Mouse (Mus musculus) thymus, postnatal 10 days (tissue): ENCODE measurements at regions not wholly inside any gene's neighbourhood (a gene's known extent, or its start where the extent isn't known, plus 50 kb on each side); places are given as distances from the start of the nearest gene placed in this dataset.

Experiments
- DNase-seq, 2 experiments: peaks; one replicate each; pipeline ENCODE4 v3.0.0; 2021; ENCODE audit warnings: low spot score in 2 of 2

DNA sequence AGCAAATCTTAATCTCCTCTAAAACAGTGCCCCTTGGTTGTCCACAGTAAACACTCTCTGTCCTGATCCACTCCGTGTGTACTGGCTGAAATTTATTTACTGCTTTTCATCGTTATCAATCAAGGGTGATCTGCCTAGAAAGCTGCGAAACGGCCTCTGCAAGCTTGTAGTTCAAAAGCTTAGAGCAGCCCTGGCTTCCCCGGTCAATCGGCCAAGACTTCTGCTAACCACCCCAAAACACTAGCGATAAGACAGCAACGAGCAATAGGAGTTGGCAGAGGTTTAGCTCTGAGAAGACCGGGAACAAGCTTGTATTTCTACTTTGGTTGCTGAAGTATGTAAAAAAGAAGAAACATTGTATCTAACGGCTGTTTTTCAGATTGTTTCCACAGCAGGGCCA lies 201.8 kb downstream of the Sptssa start:
- DNase-seq: no peak

GRCm38 (mm10) chr12:54453343-54453742 lies 203.0 kb downstream of the Sptssa start:
- no peak for DNase-seq

GRCm38 (mm10) chr12:54450369-54450768 lies 206.0 kb downstream of the Sptssa start:
- no peak for DNase-seq

- no peak for DNase-seq
Measured at GRCm38 (mm10) chr12:54448221-54448620, 208.2 kb downstream of the Sptssa start.

DNA sequence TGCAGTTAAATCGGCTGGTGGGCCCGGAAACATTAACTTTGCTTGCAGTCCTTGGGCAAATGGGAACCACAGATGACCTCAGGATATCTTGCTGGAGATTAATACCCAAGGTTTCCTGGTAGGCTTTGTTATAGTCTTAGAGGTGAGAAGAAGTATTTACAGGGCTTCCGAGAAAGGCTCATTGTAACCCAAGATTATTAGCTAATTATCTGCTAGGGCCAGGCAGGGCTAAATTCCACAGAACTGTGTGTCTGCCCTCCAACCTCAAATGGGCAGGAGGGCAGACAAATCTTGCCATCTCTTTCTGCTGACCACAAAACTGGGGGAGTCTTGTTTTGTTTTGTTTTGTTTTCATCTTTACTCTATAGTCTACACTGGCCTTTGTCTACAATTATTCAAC lies 209.0 kb downstream of the Sptssa start:
- DNase-seq: no peak

DNA sequence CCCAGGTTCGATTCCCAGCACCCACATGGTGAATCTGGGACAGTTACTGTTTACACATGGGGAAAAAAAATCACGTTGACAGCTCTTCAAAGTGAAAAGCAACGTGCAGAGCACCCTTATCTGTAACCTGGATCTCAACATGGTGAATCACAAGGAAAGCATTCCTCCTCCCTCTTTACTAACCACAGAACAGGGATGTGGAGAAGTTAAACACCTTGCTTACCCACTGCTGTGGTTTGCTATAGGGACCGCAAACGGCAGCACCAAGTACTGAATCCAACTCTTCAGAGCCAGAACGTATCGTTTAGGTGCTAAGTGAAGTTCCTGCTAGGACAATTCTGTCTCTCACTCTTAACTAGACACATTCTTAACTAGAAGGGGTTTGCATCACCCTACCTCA lies 210.0 kb downstream of the Sptssa start:
- no peak for DNase-seq

GRCm38 (mm10) chr12:54444416-54444815 lies 212.0 kb downstream of the Sptssa start:
- no peak for DNase-seq

GRCm38 (mm10) chr12:54443285-54443684 lies 213.1 kb downstream of the Sptssa start:
- DNase-seq: no peak

GRCm38 (mm10) chr12:54442408-54442807 lies 214.0 kb downstream of the Sptssa start:
- DNase-seq: no peak

- no peak for DNase-seq
Measured at GRCm38 (mm10) chr12:54440851-54441593, 215.4 kb downstream of the Sptssa start.

DNA sequence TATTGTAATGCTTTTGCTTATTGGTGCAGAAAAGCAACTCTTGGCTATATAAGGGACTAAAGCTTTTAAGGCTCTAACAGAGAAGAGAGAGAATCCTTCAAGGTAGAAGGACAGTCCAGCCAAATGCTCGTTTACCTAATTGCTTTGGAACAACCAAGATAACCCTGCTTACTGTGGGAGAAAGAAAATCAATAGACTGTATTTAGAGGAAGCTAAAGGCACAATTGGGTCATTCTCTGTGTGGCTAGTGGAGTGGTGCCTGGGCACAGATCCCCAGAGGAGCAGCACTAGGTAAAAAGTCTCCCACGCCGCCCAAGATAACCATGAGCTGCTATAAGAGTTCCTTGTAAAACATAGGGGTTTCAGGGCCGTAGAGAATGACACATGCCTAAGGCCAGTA lies 217.6 kb downstream of the Sptssa start:
- DNase-seq: no peak

DNA sequence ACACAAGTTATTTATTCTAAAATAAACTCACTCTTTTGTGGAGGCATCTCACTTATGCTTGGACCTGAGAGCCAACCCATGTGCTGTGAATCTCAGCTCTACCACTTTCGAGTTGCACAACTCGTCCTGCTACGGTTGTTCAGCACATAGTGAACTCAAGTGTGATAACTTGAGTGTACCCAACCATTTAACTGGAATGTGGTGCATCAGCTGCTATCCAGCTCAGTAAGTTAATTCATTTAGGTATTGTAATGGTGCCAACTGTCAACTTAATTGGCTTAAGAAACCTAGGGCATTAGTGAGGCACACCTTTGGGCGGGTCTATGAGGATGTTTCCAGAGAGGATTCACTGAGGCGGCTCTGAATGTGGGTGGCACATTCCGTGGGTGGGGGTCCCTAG lies 221.6 kb upstream of the Egln3 start:
- DNase-seq: no peak

DNA sequence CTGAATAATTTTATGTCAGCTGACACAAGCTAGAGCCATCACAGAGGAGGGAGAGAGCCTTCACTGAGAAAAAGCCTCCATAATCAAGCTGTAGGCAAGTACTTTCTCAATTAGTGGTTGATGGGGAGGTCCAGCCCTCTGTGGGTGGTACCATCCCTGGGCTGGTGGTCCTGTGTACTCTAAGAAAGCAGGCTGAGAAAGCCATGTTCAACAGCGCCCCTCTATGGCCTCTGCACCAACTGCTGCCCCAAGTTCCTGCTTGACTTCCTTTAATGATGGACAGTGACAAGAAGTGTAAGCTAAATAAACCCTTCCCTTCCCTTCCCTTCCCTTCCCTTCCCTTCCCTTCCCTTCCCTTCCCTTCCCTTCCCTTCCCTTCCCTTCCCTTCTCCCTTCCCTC lies 211.2 kb upstream of the Egln3 start:
- no peak for DNase-seq

- DNase-seq: no peak
Measured at GRCm38 (mm10) chr12:54414201-54414600, 210.5 kb upstream of the Egln3 start.

DNA sequence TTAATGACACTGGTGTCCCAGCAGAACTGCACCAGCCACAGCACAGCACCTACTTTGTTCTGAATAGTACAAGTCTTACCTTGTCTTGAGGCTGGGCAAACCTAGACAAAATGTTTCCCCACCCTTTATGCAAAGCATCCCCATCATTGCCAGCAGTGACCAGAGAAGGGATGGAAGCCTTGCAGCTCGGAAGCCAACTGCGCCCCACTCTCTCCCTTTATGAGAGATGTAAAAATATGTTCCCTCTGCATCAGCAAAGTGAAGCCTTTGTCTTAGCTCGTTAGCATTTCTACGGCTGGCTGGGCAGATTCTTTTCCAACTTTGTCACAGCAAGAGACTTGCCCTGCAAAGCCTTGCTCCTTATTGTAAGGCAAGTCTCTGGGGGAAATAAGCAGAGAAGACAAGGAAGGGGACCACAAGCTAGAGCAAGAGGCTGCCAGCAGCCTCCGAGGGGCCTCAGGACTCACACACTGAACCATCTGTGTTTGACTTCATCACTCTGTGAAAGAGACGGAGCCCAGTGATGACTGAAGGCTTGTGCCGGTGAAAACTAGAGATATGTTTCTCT lies 206.5 kb upstream of the Egln3 start:
- DNase-seq: no peak

GRCm38 (mm10) chr12:54408906-54409305 lies 205.2 kb upstream of the Egln3 start:
- no peak for DNase-seq

GRCm38 (mm10) chr12:54407301-54407896 lies 203.7 kb upstream of the Egln3 start:
- no peak for DNase-seq

DNA sequence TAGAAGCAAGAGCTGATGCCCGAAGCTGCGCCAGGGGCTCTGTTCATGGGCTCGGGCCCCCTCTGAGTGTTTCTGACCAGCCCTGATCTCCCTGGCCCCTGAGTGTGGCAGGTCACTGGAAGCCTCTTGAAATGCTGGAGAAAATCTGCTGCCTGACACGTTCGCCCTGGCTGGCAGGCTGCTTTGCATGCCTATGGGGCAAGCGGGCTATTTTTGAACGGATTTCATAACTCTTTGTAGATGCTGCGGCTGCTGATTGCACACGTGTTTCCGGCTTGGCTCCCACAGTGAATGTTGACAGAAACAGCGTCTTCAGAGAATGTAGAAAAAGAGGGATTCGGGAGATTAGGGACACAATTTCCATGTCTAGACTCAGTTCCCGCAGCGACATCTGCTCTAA lies 201.4 kb upstream of the Egln3 start:
- DNase-seq: no peak

GRCm38 (mm10) chr12:54402591-54402990 lies 198.9 kb upstream of the Egln3 start:
- no peak for DNase-seq

DNA sequence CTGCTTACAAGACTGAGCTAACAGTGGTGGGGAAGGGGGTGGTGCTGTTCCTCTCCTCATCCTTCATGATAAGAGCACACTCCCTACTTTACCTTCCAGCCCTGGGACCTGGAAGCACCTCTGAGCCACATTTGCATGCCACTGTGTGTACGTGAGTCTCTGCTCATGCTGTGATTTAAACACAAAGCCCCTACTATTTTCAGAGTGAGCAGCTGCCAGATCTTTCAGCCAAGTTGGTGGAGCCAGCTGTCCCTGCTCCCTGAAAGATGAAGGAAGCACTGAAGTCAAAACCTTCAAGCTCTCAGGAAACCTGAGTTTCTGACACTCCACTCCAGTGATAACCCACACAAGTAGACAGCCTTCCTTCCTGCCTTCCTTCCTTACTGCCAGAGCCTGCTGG lies 198.0 kb upstream of the Egln3 start:
- no peak for DNase-seq

DNA sequence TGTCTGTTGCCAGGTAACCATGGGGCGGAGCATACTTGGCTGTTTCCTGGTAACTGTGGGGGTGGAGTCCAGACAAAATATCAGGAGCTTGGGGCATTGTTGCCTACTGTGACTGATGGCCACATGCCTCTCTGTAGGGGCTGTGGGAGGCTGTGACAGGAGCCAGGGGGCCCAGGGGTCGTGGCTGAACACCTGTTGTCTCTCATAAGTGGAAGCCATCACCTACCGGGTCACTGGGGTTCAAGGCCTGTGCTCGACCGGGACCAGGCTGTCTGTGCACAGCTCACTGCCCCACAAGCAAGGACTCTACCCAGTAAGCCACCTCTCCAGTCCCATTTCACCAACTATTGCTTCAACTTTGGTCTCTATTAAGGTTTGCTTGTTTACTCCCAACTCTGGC lies 196.4 kb upstream of the Egln3 start:
- no peak for DNase-seq

- DNase-seq: no peak
Measured at GRCm38 (mm10) chr12:54398080-54398479, 194.4 kb upstream of the Egln3 start.

GRCm38 (mm10) chr12:54396952-54397351 lies 193.3 kb upstream of the Egln3 start:
- DNase-seq: no peak
